Mouse (Mus musculus): ENCODE measurements around the gene Ogdh.

GRCm38 (mm10) chr11:6261434-6262082 lies 29.9 kb upstream of the Ogdh start:
- TF ChIP-seq POLR2A (IDR thresholded peaks at IDR 0.05; ENCODE audit: borderline replicate concordance, extremely low read depth, insufficient read depth, insufficient read length, poor library complexity, severe bottlenecking) (no peak), CTCF (IDR thresholded peaks at IDR 0.05; ENCODE audit: borderline replicate concordance, extremely low read depth, insufficient read depth, insufficient read length) (peak; percentile 97)

Data from brain, embryonic 14.5 days (tissue).